Mouse (Mus musculus) bone marrow, adult 2 months (tissue): ENCODE results near the gene Gmppb. TPM values are rescaled to one million over a fixed set of nuclear protein-coding genes. Genes with fewer than 3 reads are reported as not detected.

ENCODE experiments used
- H3K27ac ChIP-seq: fragments of 200-500 bp; 2 replicates; pipeline ENCODE4 v1.5.1; 2012; ENCODE audit warnings: low read depth, mild to moderate bottlenecking, control low read depth, inconsistent platforms, low read length; ENCODE audit not compliant: control insufficient read depth, poor library complexity, insufficient read depth
- H3K4me1 ChIP-seq: fragments of 200-500 bp; 2 replicates; pipeline ENCODE4 v1.6.1; 2011; ENCODE audit warnings: low read length; ENCODE audit not compliant: control insufficient read depth, insufficient read depth
- H3K4me3 ChIP-seq: fragments of 200-500 bp; replicated peaks from 2 replicates; pipeline ENCODE3; 2011; ENCODE audit warnings: mild to moderate bottlenecking, low read depth, low read length, control low read depth; ENCODE audit not compliant: control insufficient read depth
- CTCF ChIP-seq: fragments of 200-500 bp; IDR thresholded peaks from 2 replicates; pipeline ENCODE4 v1.5.1; 2011; ENCODE audit warnings: low read length, control low read depth; ENCODE audit not compliant: control insufficient read depth, insufficient read depth
- POLR2A ChIP-seq: fragments of 200-500 bp; IDR thresholded peaks from 2 replicates; pipeline ENCODE4 v1.6.1; 2011; ENCODE audit warnings: low read depth, mild to moderate bottlenecking, control low read depth, low read length, borderline replicate concordance; ENCODE audit not compliant: control insufficient read depth
- WGBS: fragments of 180-500 bp; shearing (Covaris S2); methylation state at CpG from one replicate; pipeline ENCODE4 v1.1.7; 2018; 5-methylcytosine and 5-hydroxymethylcytosine counted together
- polyA plus RNA-seq: library from polyadenylated mRNA; stranded (reverse); fragments of >200 nt; gene quantifications from 2 replicates; pipeline ENCODE4 v1.2.4, GENCODE M21; 2011; ENCODE audit warnings: low replicate concordance; ENCODE audit not compliant: missing spikeins, insufficient read depth, insufficient read length

Gmppb gene
- polyA plus RNA-seq, 1 experiment, result 17.9 TPM

- WGBS, result under 1% methylated on average over 52 of the region's 52 CpGs
- TF ChIP-seq CTCF (no peak), POLR2A (peak; percentile 68)
- Histone ChIP-seq H3K27ac (peak within 1 kb of the TSS; percentile 88), H3K4me3 (peak within 1 kb of the TSS; percentile 97), H3K4me1 (no peaks in the 10 kb centered on the region; the same call in 1 of the 2 replicates)
Measured at GRCm38 (mm10) chr9:108094184-108094941, 45.3 kb downstream of the Gmppb start, which contains the start of gene Apeh. Gene Apeh, minus strand, starts transcription at chr9:108094606.

- WGBS, result 1% methylated on average over 16 of the region's 16 CpGs
- H3K4me1 ChIP-seq, result no peaks in the 10 kb centered on the region; the same call in 1 of the 2 replicates
- H3K4me3 ChIP-seq, result peak overlapping the region; percentile 97
- TF ChIP-seq CTCF (no peak), POLR2A (peak; percentile 66; the same call in 1 of the 2 replicates)
- peak overlapping the region; percentile 88 for H3K27ac ChIP-seq
Measured at GRCm38 (mm10) chr9:108094998-108095411, 46.0 kb downstream of the Gmppb start.

- 3% methylated on average over 3 of the region's 3 CpGs for WGBS
- H3K27ac ChIP-seq, result peak overlapping the region; percentile 88; the same call in 1 of the 2 replicates
Measured at GRCm38 (mm10) chr9:108095518-108095917, 46.5 kb downstream of the Gmppb start.

GRCm38 (mm10) chr9:108095949-108096712, 47.1 kb downstream of the Gmppb start:
- Histone ChIP-seq H3K4me1 (no peaks in the 10 kb centered on the region; the same call in 1 of the 2 replicates), H3K4me3 (peak overlapping the region; percentile 72), H3K27ac (peak overlapping the region; percentile 59)
- WGBS, result 56% methylated on average over 10 of the region's 10 CpGs
- TF ChIP-seq CTCF (peak; percentile 29; the same call in 1 of the 2 replicates), POLR2A (no peak)

More at GRCm38 (mm10) chr9:108095518-108095917, 46.5 kb downstream of the Gmppb start:
- peak; percentile 86 for TF ChIP-seq CTCF
- TF ChIP-seq POLR2A, result 0 out of 2 replicates have a peak, but pooled peaks have one; percentile 19
- peak overlapping the region; percentile 59 for H3K4me3 ChIP-seq
- H3K4me1 ChIP-seq, result no peaks in the 10 kb centered on the region; the same call in 1 of the 2 replicates

DNA sequence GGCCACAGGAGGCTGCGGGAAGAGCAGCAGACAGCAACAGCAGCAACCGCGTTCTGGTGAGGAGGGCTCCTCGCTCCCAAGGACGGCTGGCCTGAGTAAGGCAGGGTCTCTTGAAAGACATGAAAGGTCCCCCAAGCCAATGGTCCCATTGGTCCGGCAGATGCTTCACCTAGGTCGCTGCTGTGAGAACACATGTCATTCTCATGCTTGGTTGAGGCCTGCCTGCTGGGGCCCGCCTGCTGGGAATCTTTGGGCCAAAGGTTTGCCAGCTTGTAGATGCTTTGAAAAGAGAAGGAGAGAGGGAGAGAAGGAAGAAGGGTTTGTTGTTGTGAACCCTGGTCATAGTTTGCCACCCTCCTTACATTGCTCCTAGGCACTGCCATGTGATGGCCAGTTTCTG, 50.6 kb downstream of the Gmppb start:
- WGBS, result 94% methylated on average over 8 of the region's 8 CpGs
- Histone ChIP-seq H3K27ac (no peak overlapping the region), H3K4me3 (no peak overlapping the region), H3K4me1 (no peaks in the 10 kb centered on the region)
- TF ChIP-seq CTCF (no peak), POLR2A (no peak)

Other genes with a start within 250 kb of the Gmppb start
- gene Rbm6, start 176.0 kb upstream of the Gmppb start, polyA plus RNA-seq, result 78.4 and 110 TPM in 2 replicates
- 6.3 and 12.9 TPM in 2 replicates for gene Mon1a, start 161.1 kb upstream of the Gmppb start, polyA plus RNA-seq
- gene Mst1r, start 142.4 kb upstream of the Gmppb start, polyA plus RNA-seq, result 0.20 and 0.75 TPM in 2 replicates
- gene Actl11, start 120.8 kb upstream of the Gmppb start, polyA plus RNA-seq, result not detected in 2 replicates
- 0.87 TPM in 1 of 2 replicates, not detected in the other for gene Camkv, start 113.6 kb upstream of the Gmppb start, polyA plus RNA-seq
- 27.0 and 30.0 TPM in 2 replicates for gene Traip, start 99.1 kb upstream of the Gmppb start, polyA plus RNA-seq
- 138 and 310 TPM in 2 replicates for gene Uba7, start 73.7 kb upstream of the Gmppb start, polyA plus RNA-seq
- 4.7 TPM in 1 of 2 replicates, not detected in the other for gene Gm20661, start 66.2 kb upstream of the Gmppb start, polyA plus RNA-seq
- 27.9 and 32.3 TPM in 2 replicates for gene Inka1, start 63.4 kb upstream of the Gmppb start, polyA plus RNA-seq
- 10.6 and 23.4 TPM in 2 replicates for gene Cdhr4, start 56.7 kb upstream of the Gmppb start, polyA plus RNA-seq
- gene Gm20662, start 52.9 kb upstream of the Gmppb start, polyA plus RNA-seq, result not detected in 2 replicates
- 54.3 and 99.5 TPM in 2 replicates for gene Ip6k1, start 46.7 kb upstream of the Gmppb start, polyA plus RNA-seq
- gene Amigo3, start 3.9 kb downstream of the Gmppb start, polyA plus RNA-seq, result 1.0 and 1.6 TPM in 2 replicates
- gene Mst1, start 31.2 kb downstream of the Gmppb start, polyA plus RNA-seq, result 2.0 and 10.1 TPM in 2 replicates
- gene Rnf123, start 34.1 kb downstream of the Gmppb start, polyA plus RNA-seq, result 296 and 393 TPM in 2 replicates
- gene Apeh, start 45.4 kb downstream of the Gmppb start, polyA plus RNA-seq, result 159 and 206 TPM in 2 replicates
- 1.1 and 1.9 TPM in 2 replicates for gene Bsn, start 141.1 kb downstream of the Gmppb start, polyA plus RNA-seq
- gene Dag1, start 214.7 kb downstream of the Gmppb start, polyA plus RNA-seq, result 2.6 and 2.7 TPM in 2 replicates
- 2.3 TPM in 2 replicates for gene Nicn1, start 241.2 kb downstream of the Gmppb start, polyA plus RNA-seq
- 1.7 and 15.2 TPM in 2 replicates for gene Amt, start 247.6 kb downstream of the Gmppb start, polyA plus RNA-seq